Mouse (Mus musculus) T-helper 17 cell (primary cell): ENCODE measurements around the gene Rnasek.

Experiments used
- in situ Hi-C, 2 experiments: fragments of 300-600 bp; cut with MboI, MseI; formaldehyde crosslinking; loops; 1 replicate in 1 of 2; 2 replicates in 1 of 2; pipeline ENCODE4 v1.15.1; 2025; ENCODE audit warnings: high pct_unique_total_duplicates in 2 of 2

The Rnasek gene

GRCm38 (mm10) chr11:70237457-70238167 lies 2.0 kb downstream of the Rnasek start, which contains the start of gene 0610010K14Rik:
0610010K14Rik (minus strand) TSS chr11:70237914.
- in situ Hi-C loops, result no loop called here

GRCm38 (mm10) chr11:70236717-70237116 lies 2.9 kb downstream of the Rnasek start:
- in situ Hi-C loops, result no loop called here

DNA sequence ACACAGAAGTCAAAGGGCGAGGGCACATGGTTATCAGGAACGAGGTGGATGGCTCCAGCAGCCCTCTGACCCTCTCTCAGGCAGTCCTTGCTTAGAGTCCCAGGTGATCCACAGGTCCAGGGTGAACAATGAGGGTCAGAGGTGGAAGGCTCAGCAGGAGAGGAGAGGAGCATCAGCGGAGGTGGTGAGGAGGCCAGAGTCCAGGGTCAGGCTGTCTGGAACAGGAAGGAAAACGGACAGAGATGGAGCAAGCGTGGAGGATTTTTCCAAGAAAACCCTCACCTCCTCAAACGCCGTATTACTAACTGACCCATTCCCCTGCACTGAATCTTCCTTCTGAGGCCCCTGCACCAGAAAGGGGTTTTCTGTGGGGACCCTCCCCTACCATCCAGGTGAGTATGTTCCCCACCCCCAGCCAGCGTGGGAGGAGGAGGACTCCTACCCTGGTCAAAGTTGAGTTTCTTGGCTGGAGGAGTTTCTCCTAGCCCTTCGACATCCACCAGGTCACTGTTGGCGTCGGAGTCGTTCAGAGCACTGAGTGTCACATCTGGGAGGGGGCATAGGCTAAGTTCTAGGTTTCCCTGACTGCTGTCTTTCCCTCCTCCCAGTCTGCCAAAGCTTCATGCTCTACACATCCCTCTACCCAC lies 4.3 kb downstream of the Rnasek start:
- in situ Hi-C loops, result no loop called here

DNA sequence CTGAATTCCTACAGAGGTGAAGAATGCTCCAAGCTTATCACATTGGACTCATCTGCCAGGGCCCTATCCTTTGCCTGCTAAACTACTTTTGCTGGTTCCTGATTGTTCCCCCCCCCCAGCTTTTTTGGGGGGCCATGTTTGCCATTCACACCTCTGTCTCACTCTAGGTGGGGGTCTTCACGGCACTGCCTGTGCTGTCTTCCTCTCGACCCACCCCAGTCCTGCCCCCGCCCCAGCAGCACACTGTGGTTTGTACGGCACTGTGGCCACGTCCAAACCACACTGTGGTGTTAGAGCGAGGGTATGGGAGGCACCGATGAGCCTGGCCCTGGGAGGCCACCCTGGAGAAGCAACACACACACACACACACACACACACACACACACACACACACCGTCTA lies 5.1 kb downstream of the Rnasek start:
- in situ Hi-C loops, result no loop called here

DNA sequence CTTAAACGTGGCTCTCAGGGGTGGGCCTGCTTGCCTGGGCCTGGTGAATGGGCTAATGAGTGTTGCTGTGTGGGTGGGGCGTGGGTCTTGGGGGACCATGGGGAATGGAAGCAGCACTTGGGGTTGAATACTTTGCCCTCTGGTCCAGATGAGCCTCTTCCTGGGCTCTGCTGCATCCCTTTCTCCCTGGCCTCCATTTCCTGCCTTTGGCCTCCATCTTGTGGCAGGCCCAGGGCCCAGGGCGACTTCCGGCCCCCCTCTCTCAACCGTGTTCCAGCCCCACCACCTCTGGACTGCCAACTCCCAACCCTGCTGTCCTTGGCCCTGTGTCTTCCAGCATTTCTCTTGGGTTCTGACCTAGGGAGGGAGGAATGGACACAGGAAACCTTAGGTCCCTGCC lies 5.6 kb downstream of the Rnasek start:
- in situ Hi-C loops, result no loop called here

- in situ Hi-C loops, result no loop called here
These were observed 6.6 kb downstream of the Rnasek start for GRCm38 (mm10) chr11:70233016-70233415.

GRCm38 (mm10) chr11:70232546-70232945 lies 7.1 kb downstream of the Rnasek start:
- in situ Hi-C loops, result no loop called here

GRCm38 (mm10) chr11:70230239-70230727 lies 9.4 kb downstream of the Rnasek start:
- in situ Hi-C loops, result no loop called here

DNA sequence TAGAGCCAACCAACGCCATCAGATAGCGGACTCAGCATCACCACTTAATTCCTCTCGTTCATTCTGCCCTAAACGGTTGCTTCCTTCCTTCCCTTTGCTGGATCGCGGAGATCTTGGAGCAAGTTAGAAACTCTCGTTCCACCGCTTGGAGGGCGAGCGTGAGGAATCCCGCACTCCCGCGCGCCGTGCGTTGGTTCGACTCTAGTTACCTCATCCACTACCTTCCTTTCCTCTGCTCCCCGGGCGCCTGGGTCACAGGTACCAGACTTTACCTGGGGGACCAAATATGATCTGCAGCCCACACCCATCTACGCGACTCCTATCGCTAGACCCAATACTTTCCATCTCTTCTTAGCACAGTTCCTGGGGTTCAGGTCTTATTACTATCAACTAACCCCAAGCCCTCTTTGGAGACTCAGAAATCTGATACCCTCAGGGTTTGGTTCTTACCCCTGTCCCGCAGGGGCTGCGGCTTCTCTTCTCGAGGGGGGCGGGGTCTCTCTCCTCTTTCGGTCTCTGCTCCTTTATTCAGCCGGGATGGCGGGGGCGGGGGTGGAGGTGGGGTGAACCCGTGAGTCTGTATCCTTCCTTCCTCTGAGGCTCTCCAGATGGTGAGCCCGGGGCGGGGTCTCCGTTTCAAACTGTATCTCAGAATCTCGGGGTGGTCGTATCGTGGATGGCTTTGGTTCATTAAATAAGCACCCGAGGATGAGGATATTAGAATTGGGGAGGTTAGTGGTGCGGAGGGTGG lies 10.2 kb downstream of the Rnasek start, which contains the start of gene Bcl6b:
Bcl6b (minus strand) TSS at position 539 of the 751 bp plus-strand sequence.
- in situ Hi-C loops, result no loop called here

DNA sequence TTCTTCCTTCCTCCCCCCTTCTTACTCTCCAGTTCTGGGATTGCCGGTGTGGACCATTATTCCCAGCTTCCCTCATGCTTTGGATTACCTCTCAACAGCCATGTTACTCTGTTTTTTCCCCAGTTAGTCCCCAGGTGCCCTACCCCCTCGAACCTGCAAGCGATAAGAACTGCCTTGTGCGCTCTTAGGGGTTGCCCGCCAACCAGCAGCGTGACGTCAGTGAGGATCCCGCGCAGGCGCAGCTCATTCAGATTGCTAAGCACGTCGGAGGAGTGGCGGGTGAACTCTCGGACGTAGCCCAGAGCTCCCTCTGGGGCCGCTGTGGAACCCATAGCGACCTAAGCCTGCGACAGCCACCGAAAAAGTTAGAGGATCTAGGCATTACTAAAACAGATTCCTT lies 10.8 kb downstream of the Rnasek start:
- in situ Hi-C loops, result no loop called here

DNA sequence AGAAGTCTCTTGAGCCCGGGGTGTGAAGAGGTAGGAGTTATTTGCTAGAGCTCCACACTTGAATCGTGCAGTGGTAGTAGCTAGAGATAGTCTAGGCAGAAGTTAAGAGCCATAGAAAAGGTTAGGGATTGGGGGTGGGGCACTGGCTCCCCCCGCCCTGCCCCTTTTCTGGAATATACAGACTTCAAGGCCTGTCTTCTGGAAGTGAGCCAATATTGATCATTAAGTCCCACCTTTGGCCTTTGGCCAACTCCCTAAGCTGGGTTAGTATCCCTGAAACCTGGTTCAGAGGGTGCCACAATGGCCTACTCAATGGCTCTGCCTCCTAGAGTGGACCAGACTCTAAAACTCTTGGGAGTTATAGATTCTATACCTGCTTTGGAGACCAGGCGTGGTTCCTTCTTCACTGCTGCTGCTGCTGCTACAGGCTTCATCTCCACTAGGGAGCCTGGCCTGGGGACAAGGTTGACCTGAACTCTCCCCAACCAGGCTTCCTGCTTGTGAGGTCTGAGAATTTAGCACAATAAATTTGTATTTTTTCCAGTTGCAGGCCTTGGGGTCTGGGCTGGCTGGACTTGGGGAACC lies 11.9 kb downstream of the Rnasek start:
- in situ Hi-C loops, result no loop called here

DNA sequence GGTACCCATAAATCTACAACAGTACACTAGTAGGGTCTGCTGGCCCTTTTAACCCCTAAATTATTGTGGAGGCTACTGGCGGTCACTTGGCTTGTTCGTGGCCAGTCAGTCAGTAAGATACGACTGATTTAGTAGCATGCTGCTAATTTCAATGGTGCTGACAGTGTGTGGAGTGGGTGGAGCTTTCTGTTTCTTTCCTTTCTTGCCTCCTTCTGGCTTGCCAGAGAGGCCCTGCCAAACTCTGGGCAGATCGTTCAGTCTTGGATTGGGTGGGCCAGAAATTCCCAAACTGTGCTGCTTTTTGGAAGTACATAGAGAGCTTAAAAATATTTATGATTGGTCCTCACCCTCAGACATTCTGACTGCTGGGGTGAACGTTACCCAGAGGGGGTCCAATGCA lies 12.5 kb downstream of the Rnasek start:
- in situ Hi-C loops, result no loop called here

- in situ Hi-C loops, result no loop called here
These were observed 13.1 kb downstream of the Rnasek start for GRCm38 (mm10) chr11:70226602-70226890.

GRCm38 (mm10) chr11:70225798-70226601 lies 13.6 kb downstream of the Rnasek start:
- in situ Hi-C loops, result no loop called here

- in situ Hi-C loops, result no loop called here
These were observed 15.9 kb downstream of the Rnasek start for GRCm38 (mm10) chr11:70223724-70224123.

DNA sequence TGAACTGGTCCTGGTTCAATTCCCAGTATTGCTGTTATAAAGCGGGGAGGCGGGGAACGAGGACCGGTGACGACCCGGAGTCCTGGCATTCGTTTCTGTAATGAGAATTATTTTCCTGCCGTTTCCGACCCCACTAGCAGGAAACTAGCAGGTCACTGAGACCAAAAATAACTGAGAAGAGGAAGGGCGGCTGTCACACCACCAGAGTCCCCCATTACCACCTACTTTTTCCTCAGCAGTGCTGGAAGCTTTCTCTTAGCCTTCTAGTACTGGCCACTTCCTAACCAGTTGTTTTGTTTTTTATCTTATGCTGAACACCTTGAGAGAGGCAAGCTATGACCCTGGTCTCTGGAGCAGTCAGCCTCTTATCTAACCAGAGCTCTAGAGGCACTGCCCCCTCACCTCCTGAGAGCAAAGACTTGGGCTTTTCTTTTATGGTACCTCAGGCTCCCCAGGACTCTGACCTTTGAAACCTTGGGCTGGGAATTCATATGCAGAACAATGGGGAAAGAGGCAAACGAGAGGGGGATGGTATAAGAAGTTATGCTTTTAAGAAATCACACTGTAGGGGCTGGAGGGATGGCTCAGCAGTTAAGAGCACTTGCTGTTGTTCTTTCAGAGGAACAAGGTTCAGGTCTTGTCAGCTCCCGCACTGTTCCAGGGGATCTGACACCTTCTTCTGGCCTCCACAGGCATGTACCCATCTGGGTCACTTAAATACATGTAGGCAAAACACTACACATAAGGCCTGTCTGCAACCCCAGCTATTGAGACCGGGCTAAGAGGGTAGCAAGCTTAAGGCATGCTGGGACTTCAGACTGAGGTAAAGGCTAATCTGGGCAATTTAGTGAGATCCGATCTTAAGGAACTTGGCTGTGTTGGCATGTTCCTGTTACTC lies 17.8 kb downstream of the Rnasek start:
- in situ Hi-C loops, result no loop called here

GRCm38 (mm10) chr11:70220731-70221602 lies 18.7 kb downstream of the Rnasek start, which contains the start of gene Slc16a13:
Slc16a13 (minus strand) TSS chr11:70221064.
- in situ Hi-C loops, result no loop called here

DNA sequence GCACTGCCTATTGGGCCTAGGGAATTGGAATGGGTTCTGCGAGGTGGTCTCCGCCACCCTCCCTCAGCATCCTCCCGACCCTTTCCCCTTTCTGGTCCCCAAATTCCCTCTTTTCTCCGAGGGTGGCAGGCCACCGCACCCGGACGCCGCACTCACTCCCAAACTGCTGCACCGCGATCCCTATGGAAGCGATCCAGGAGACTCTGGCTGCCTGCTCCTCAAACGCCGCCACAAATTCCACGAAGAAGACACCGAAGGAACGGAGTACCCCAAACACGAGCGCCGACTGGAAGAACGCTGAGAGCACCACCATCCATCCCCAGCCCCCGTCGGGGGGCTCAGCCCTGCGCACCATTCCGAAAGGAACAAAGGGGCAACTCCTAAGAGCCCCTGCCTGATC lies 19.3 kb downstream of the Rnasek start:
- in situ Hi-C loops, result no loop called here

DNA sequence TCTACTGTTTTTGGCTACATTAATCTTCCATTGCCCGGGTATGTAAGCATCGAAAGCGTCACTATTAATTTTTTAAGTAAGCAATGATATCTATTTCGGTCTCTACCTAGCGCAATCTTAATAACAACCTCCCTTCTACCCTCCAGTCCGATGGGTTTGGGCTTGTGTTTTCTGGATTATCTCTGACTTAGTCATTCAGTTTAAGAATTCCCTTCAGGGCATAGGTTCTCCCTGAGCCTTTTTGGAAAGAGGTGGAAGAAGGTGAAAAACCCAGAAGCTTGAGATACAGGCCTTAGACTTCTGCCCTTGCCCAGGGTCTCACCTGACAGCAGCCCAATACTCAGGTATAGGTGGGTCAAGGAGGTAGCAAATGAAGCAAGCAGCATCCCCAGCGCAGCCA lies 19.8 kb downstream of the Rnasek start:
- in situ Hi-C loops, result no loop called here
